ENCODE assay signal across 24 mouse cellular contexts in the genomic region with DNA sequence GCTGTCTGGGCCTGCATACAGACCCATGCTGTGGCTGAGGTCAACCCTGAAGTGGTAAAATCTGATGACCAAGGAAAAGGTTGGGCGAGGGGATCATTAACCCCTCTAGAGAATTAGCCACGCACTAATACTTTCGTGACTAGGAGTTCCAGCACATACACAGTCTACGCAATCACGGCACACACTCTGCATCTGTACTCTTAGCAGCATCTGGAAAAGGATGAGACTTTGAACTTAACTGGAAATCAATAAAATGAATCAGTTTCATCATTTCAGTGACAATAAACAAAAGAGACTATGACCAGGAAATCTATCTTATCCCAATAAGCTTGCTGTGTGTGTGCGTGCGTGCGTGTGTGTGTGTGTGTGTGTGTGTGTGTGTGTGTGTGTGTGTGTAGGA. TPM values are rescaled to one million over a fixed set of nuclear protein-coding genes. Genes with fewer than 3 reads are reported as not detected.
DNase-seq lines count a peak whose midpoint lies in the region; ATAC-seq lines count a peak whose summit lies in the region.
"Had no signal": no experiment of that assay in that cellular context is flagged by ENCODE, and none has a peak within 500 bp of the region (broad histone marks: within the 10 kb centered on the region; RNA-seq: fewer than 3 reads in every experiment).

No protein-coding gene starts in this region.

- ATAC-seq in liver, embryonic 13.5 days (ENCODE audit: low read depth), result no peak
- no peak for ATAC-seq in liver, embryonic 12.5 days
- peak; percentile 50 for ATAC-seq in intestine, embryonic 16.5 days
- peak; percentile 65 for ATAC-seq in liver, embryonic 16.5 days (ENCODE audit: low read depth)
- ATAC-seq: forebrain, embryonic 14.5 days; forebrain, postnatal 0 days had no signal

- DNase-seq in liver, embryonic 13.5 days, result no peak
- no peak for DNase-seq in left cerebral cortex, postnatal 25 days (ENCODE audit: low spot score in 2 of 2)
- DNase-seq in Muller cell, postnatal 12 days (ENCODE audit: inconsistent ontology term), result no peak
- DNase-seq: adrenal gland, adult 2 months; adrenal gland, postnatal 14 days; B cell, adult 2 months; cerebellum, adult 11 months; cerebellum, adult 2 months; cerebellum, adult 9-11 months; cerebellum, postnatal 25 days; forebrain, postnatal 0 days; gastrocnemius, adult 2 months; gastrocnemius, postnatal 14 days; heart, adult 11 months had no signal

- no peak overlapping the region for H3K9ac ChIP-seq in liver, embryonic 13.5 days
- no peak overlapping the region for H3K9ac ChIP-seq in liver, embryonic 12.5 days
- no peak overlapping the region for H3K9ac ChIP-seq in intestine, embryonic 16.5 days (ENCODE audit: low read depth, low read length)
- no peak overlapping the region for H3K9ac ChIP-seq in liver, embryonic 16.5 days (ENCODE audit: low read depth, low read length)
- H3K9ac ChIP-seq: embryonic facial prominence, embryonic 12.5 days; embryonic facial prominence, embryonic 15.5 days; forebrain, postnatal 0 days; hindbrain, embryonic 12.5 days; hindbrain, embryonic 15.5 days had no signal

- H3K4me3 ChIP-seq in liver, embryonic 13.5 days (replicated peaks), result no peak overlapping the region
- H3K4me3 ChIP-seq in liver, embryonic 12.5 days, result no peak overlapping the region
- H3K4me3 ChIP-seq in intestine, embryonic 16.5 days (ENCODE audit: low read length), result no peak overlapping the region
- no peak overlapping the region for H3K4me3 ChIP-seq in liver, embryonic 16.5 days (ENCODE audit: low read depth, low read length)
- H3K4me3 ChIP-seq: embryonic facial prominence, embryonic 12.5 days; embryonic facial prominence, embryonic 15.5 days; gastrocnemius, adult 2 months; hindbrain, embryonic 12.5 days; hindbrain, embryonic 15.5 days had no signal

- peaks cover 60% of the 10 kb centered on the region for H3K36me3 ChIP-seq in liver, embryonic 13.5 days
- H3K36me3 ChIP-seq in liver, embryonic 12.5 days, result peaks cover 67% of the 10 kb centered on the region
- peaks cover 8% of the 10 kb centered on the region for H3K36me3 ChIP-seq in intestine, embryonic 16.5 days (ENCODE audit: control insufficient read depth, insufficient read depth, low read length)
- H3K36me3 ChIP-seq in liver, embryonic 16.5 days (ENCODE audit: control insufficient read depth, insufficient read depth), result peaks cover 13% of the 10 kb centered on the region

- peak overlapping the region; percentile 2; the same call in 1 of the 2 replicates for H3K27ac ChIP-seq in liver, embryonic 13.5 days
- no peak overlapping the region for H3K27ac ChIP-seq in liver, embryonic 12.5 days
- H3K27ac ChIP-seq in intestine, embryonic 16.5 days (ENCODE audit: low read length), result no peak overlapping the region
- peak overlapping the region; percentile 64 for H3K27ac ChIP-seq in liver, embryonic 16.5 days (ENCODE audit: low read length)
- H3K27ac ChIP-seq: embryonic facial prominence, embryonic 12.5 days; embryonic facial prominence, embryonic 15.5 days; gastrocnemius, adult 2 months; hindbrain, embryonic 12.5 days; hindbrain, embryonic 15.5 days had no signal

- intact Hi-C loops in left cerebral cortex, postnatal 25 days (cut with DNase I), result no loop called here

- no peak overlapping the region for H3K4me2 ChIP-seq in liver, embryonic 13.5 days
- H3K4me2 ChIP-seq in liver, embryonic 12.5 days, result no peak overlapping the region
- no peak overlapping the region for H3K4me2 ChIP-seq in intestine, embryonic 16.5 days (ENCODE audit: low read depth, low read length)
- no peak overlapping the region for H3K4me2 ChIP-seq in liver, embryonic 16.5 days (ENCODE audit: low read depth, low read length)
- H3K4me2 ChIP-seq: embryonic facial prominence, embryonic 12.5 days; embryonic facial prominence, embryonic 15.5 days; heart, embryonic 11.5 days; hindbrain, embryonic 12.5 days; hindbrain, embryonic 15.5 days had no signal

- H3K9me3 ChIP-seq in liver, embryonic 13.5 days (replicated peaks), result no peaks in the 10 kb centered on the region
- H3K9me3 ChIP-seq in liver, embryonic 12.5 days (replicated peaks), result no peaks in the 10 kb centered on the region
- H3K9me3 ChIP-seq in intestine, embryonic 16.5 days (ENCODE audit: control insufficient read depth, low read length), result no peaks in the 10 kb centered on the region
- no peaks in the 10 kb centered on the region for H3K9me3 ChIP-seq in liver, embryonic 16.5 days (replicated peaks; ENCODE audit: control insufficient read depth, low read length)
- H3K9me3 ChIP-seq: embryonic facial prominence, embryonic 12.5 days; embryonic facial prominence, embryonic 15.5 days; hindbrain, embryonic 12.5 days; hindbrain, embryonic 15.5 days had no signal

- no peaks in the 10 kb centered on the region for H3K27me3 ChIP-seq in liver, embryonic 13.5 days
- no peaks in the 10 kb centered on the region for H3K27me3 ChIP-seq in liver, embryonic 12.5 days (replicated peaks)
- H3K27me3 ChIP-seq in intestine, embryonic 16.5 days (replicated peaks; ENCODE audit: control insufficient read depth, insufficient read depth, low read length), result no peaks in the 10 kb centered on the region
- no peaks in the 10 kb centered on the region for H3K27me3 ChIP-seq in liver, embryonic 16.5 days (ENCODE audit: control insufficient read depth, insufficient read depth, low read depth, low read length)
- H3K27me3 ChIP-seq: CH12.LX; embryonic facial prominence, embryonic 12.5 days; embryonic facial prominence, embryonic 15.5 days; hindbrain, embryonic 12.5 days; hindbrain, embryonic 15.5 days had no signal

- WGBS in liver, embryonic 13.5 days (ENCODE audit: insufficient replicate concordance), result 77% methylated on average over 8 of the region's 8 CpGs
- WGBS in liver, embryonic 12.5 days (ENCODE audit: insufficient replicate concordance), result 83% methylated on average over 8 of the region's 8 CpGs
- WGBS in intestine, embryonic 16.5 days, result 80% methylated on average over 8 of the region's 8 CpGs
- 77% methylated on average over 8 of the region's 8 CpGs for WGBS in liver, embryonic 16.5 days (ENCODE audit: insufficient replicate concordance)

- peaks cover 4% of the 10 kb centered on the region for H3K4me1 ChIP-seq in liver, embryonic 13.5 days (replicated peaks)
- H3K4me1 ChIP-seq in liver, embryonic 12.5 days, result no peaks in the 10 kb centered on the region
- H3K4me1 ChIP-seq in intestine, embryonic 16.5 days (ENCODE audit: control insufficient read depth, insufficient read depth, low read length), result 0 out of 2 replicates have a peak, but pooled peaks cover 2% of the 10 kb centered on the region
- H3K4me1 ChIP-seq in liver, embryonic 16.5 days (ENCODE audit: control insufficient read depth, low read depth, low read length), result no peaks in the 10 kb centered on the region; the same call in 1 of the 2 replicates
- H3K4me1 ChIP-seq: embryonic facial prominence, embryonic 12.5 days; embryonic facial prominence, embryonic 15.5 days; hindbrain, embryonic 12.5 days; hindbrain, embryonic 15.5 days had no signal

RNA-seq across cellular contexts. Expression of gene Vps26c, which starts 17.9 kb away (rescaled TPM):
- polyA plus RNA-seq in liver, embryonic 13.5 days (2015; fragmentation: Nextera tagmentation; extraction: Ambion mirVana), result 22.2 and 24.2 TPM in 2 replicates
- polyA plus RNA-seq in liver, embryonic 12.5 days (2016; fragmentation: Nextera tagmentation; extraction: Ambion mirVana), result 25.8 and 27.7 TPM in 2 replicates
- polyA plus RNA-seq in intestine, embryonic 16.5 days (2015; fragmentation: Nextera tagmentation; extraction: Ambion mirVana), result 67.7 and 71.8 TPM in 2 replicates
- polyA plus RNA-seq in liver, embryonic 16.5 days (2015; fragmentation: Nextera tagmentation; extraction: Ambion mirVana), result 19.4 and 24.0 TPM in 2 replicates
- total RNA-seq in left cerebral cortex, postnatal 25 days (2021), result 10 to 100 TPM; 29.4 to 33.7 TPM

Comparison
In these comparisons a context has a peak if more than half of its experiments do, and no peak if none do; other contexts are left out.
1. ATAC-seq: peak in intestine, embryonic 16.5 days (single experiment) and liver, embryonic 16.5 days (single experiment); none in liver, embryonic 13.5 days (single experiment) and liver, embryonic 12.5 days (single experiment).
2. H3K27ac ChIP-seq: peak in liver, embryonic 13.5 days (single experiment) and liver, embryonic 16.5 days (single experiment); none in liver, embryonic 12.5 days (single experiment) and intestine, embryonic 16.5 days (single experiment).